Mouse (Mus musculus) urinary bladder, postnatal 36 days (tissue): ENCODE data around the gene Os9.

Experiments used
- DNase-seq, 2 experiments: peaks; one replicate each; pipeline ENCODE4 v3.0.0; 2022; ENCODE audit warnings: low spot score in 2 of 2, mixed read lengths in 1 of 2

The Os9 gene

GRCm38 (mm10) chr10:127118470-127118869 is 2.5 kb downstream of the Os9 start:
- DNase-seq = no peak

- DNase-seq = no peak
Measured at GRCm38 (mm10) chr10:127115068-127115467, 5.9 kb downstream of the Os9 start.

GRCm38 (mm10) chr10:127114408-127114807 is 6.5 kb downstream of the Os9 start:
- DNase-seq = no peak

- no peak for DNase-seq
Measured at GRCm38 (mm10) chr10:127111001-127111887, 9.7 kb downstream of the Os9 start.

- DNase-seq = no peak
Measured at GRCm38 (mm10) chr10:127108262-127108583, 12.7 kb downstream of the Os9 start.

GRCm38 (mm10) chr10:127107563-127108261 is 13.2 kb downstream of the Os9 start:
- no peak for DNase-seq

GRCm38 (mm10) chr10:127103631-127104030 is 17.3 kb downstream of the Os9 start:
- no peak for DNase-seq

- no peak for DNase-seq
Measured at GRCm38 (mm10) chr10:127101151-127101550, 19.8 kb downstream of the Os9 start.

- no peak for DNase-seq
Measured at GRCm38 (mm10) chr10:127100414-127100813, 20.5 kb downstream of the Os9 start.

- DNase-seq = no peak
Measured at GRCm38 (mm10) chr10:127099868-127100267, 21.1 kb downstream of the Os9 start.

GRCm38 (mm10) chr10:127099191-127099590 is 21.7 kb downstream of the Os9 start:
- no peak for DNase-seq

- DNase-seq = no peak
Measured at GRCm38 (mm10) chr10:127098514-127098913, 22.4 kb downstream of the Os9 start.

GRCm38 (mm10) chr10:127094382-127094802 is 26.5 kb downstream of the Os9 start:
- DNase-seq = no peak

GRCm38 (mm10) chr10:127092742-127093141 is 28.2 kb downstream of the Os9 start:
- DNase-seq = no peak

GRCm38 (mm10) chr10:127091507-127092396 is 29.2 kb downstream of the Os9 start:
- no peak for DNase-seq

GRCm38 (mm10) chr10:127090560-127091411 is 30.1 kb downstream of the Os9 start:
- DNase-seq = peak; percentile 26 to 49

GRCm38 (mm10) chr10:127085633-127086032 is 35.3 kb downstream of the Os9 start:
- no peak for DNase-seq

- DNase-seq = no peak
Measured at GRCm38 (mm10) chr10:127085052-127085451, 35.9 kb downstream of the Os9 start.

- no peak for DNase-seq
Measured at GRCm38 (mm10) chr10:127083915-127084306, 37.0 kb downstream of the Os9 start.

GRCm38 (mm10) chr10:127083292-127083914 is 37.5 kb downstream of the Os9 start:
- DNase-seq = no peak
